Mouse (Mus musculus) midbrain, postnatal 0 days (tissue): ENCODE measurements around the gene Cplx3. TPM values are rescaled to one million over a fixed set of nuclear protein-coding genes. Genes with fewer than 3 reads are reported as not detected.

Experiments used
- ATAC-seq: fragments of 200-750 bp; cut with Nextera tagmentation; 2 replicates; pipeline ENCODE4 v1.8.0; 2017; ENCODE audit warnings: moderate number of reproducible peaks, mild to moderate bottlenecking, moderate TSS enrichment, moderate library complexity; ENCODE audit not compliant: low FRiP score
- DNase-seq: peaks from one replicate; pipeline ENCODE4 v3.0.0-alpha.2; 2015; ENCODE audit warnings: low spot score
- H3K27ac ChIP-seq: fragments of 300-500 bp; sonication (generic); 2 replicates; pipeline ENCODE4 v1.5.1; 2014; ENCODE audit warnings: low read depth, mild to moderate bottlenecking, low read length, mixed read lengths
- H3K27me3 ChIP-seq: fragments of 300-500 bp; sonication (generic); 2 replicates; pipeline ENCODE4 v1.6.1; 2014; ENCODE audit warnings: low read length, control low read depth, mixed read lengths; ENCODE audit not compliant: insufficient read depth
- H3K36me3 ChIP-seq: fragments of 300-500 bp; sonication (generic); 2 replicates; pipeline ENCODE4 v1.6.1; 2014; ENCODE audit warnings: low read length, control low read depth, mixed read lengths; ENCODE audit not compliant: insufficient read depth
- H3K4me1 ChIP-seq: fragments of 300-500 bp; sonication (generic); 2 replicates; pipeline ENCODE4 v1.6.1; 2014; ENCODE audit warnings: mild to moderate bottlenecking, control low read depth, antibody characterized with exemption, low read length, mixed read lengths; ENCODE audit not compliant: insufficient read depth
- H3K4me2 ChIP-seq: fragments of 300-500 bp; sonication (generic); 2 replicates; pipeline ENCODE4 v1.6.1; 2014; ENCODE audit warnings: low read depth, mild to moderate bottlenecking, low read length, mixed read lengths; ENCODE audit not compliant: poor library complexity, severe bottlenecking
- H3K4me3 ChIP-seq: fragments of 300-500 bp; sonication (generic); 2 replicates; pipeline ENCODE4 v1.5.1; 2014; ENCODE audit warnings: low read depth, mild to moderate bottlenecking, low read length, moderate library complexity
- H3K9ac ChIP-seq: fragments of 300-500 bp; sonication (generic); replicated peaks from 2 replicates; pipeline ENCODE4 v1.6.1; 2014; ENCODE audit warnings: mild to moderate bottlenecking, low read length, moderate library complexity, mixed read lengths; ENCODE audit not compliant: poor library complexity, severe bottlenecking
- H3K9me3 ChIP-seq: fragments of 300-500 bp; sonication (generic); 2 replicates; pipeline ENCODE4 v1.6.1; 2016; ENCODE audit warnings: low read length, control low read depth
- CTCF ChIP-seq: IDR thresholded peaks from 2 replicates; pipeline ENCODE4 v1.5.1; 2016; ENCODE audit warnings: antibody characterized with exemption, mild to moderate bottlenecking
- WGBS: fragments of 180-500 bp; shearing (Covaris S2); extraction: QIAGEN DNeasy Blood & Tissue Kit; methylation state at CpG from one replicate; pipeline ENCODE4 v1.1.7; 2014; 5-methylcytosine and 5-hydroxymethylcytosine counted together
- polyA plus RNA-seq: library from polyadenylated mRNA; unstranded; fragments of >200 nt; fragmentation: Nextera tagmentation; extraction: Ambion mirVana; gene quantifications from 2 replicates; pipeline ENCODE4 v1.2.1, GENCODE M21; 2015
- total RNA-seq: library from RNA; depleted of rRNA; stranded (reverse); fragments of >200 nt; gene quantifications from 2 replicates; pipeline ENCODE4 v1.2.3, GENCODE M21; 2014

The Cplx3 gene
- total and polyA plus RNA-seq, 2 experiments from 2014 or later = 1.9 TPM; not detected in 1

- Histone ChIP-seq H3K4me1 (no peaks in the 10 kb centered on the region), H3K27me3 (no peaks in the 10 kb centered on the region; the same call in 1 of the 2 replicates), H3K36me3 (no peaks in the 10 kb centered on the region), H3K4me3 (no peak overlapping the region), H3K27ac (no peak overlapping the region), H3K4me2 (no peak overlapping the region), H3K9me3 (no peaks in the 10 kb centered on the region), H3K9ac (no peak overlapping the region)
- ATAC-seq (no peak; the same call in 1 of the 2 replicates), DNase-seq (peak; percentile 78)
- no peak for TF ChIP-seq CTCF
- 24% methylated on average over 6 of the region's 6 CpGs for WGBS
These were observed 44.8 kb upstream of the Cplx3 start for GRCm38 (mm10) chr9:57650786-57651311.

GRCm38 (mm10) chr9:57650130-57650785 lies 44.2 kb upstream of the Cplx3 start:
- Histone ChIP-seq H3K9ac (no peak overlapping the region), H3K27me3 (no peaks in the 10 kb centered on the region; the same call in 1 of the 2 replicates), H3K36me3 (no peaks in the 10 kb centered on the region), H3K4me1 (no peaks in the 10 kb centered on the region), H3K4me2 (no peak overlapping the region), H3K4me3 (no peak overlapping the region), H3K27ac (0 out of 2 replicates have a peak overlapping the region, but pooled peaks have one; percentile 26), H3K9me3 (no peaks in the 10 kb centered on the region)
- 93% methylated on average over 6 of the region's 6 CpGs for WGBS
- TF ChIP-seq CTCF = no peak
- no peak for DNase-seq
- ATAC-seq = no peak

GRCm38 (mm10) chr9:57647286-57648108 lies 41.4 kb upstream of the Cplx3 start:
- H3K27me3 ChIP-seq = no peaks in the 10 kb centered on the region
- H3K4me1 ChIP-seq = peaks cover 18% of the 10 kb centered on the region
- ATAC-seq = no peak
- H3K9me3 ChIP-seq = no peaks in the 10 kb centered on the region
- no peak overlapping the region for H3K27ac ChIP-seq
- no peak overlapping the region for H3K9ac ChIP-seq
- no peak overlapping the region for H3K4me3 ChIP-seq
- TF ChIP-seq CTCF = no peak
- H3K4me2 ChIP-seq = no peak overlapping the region
- no peak for DNase-seq
- no peaks in the 10 kb centered on the region for H3K36me3 ChIP-seq
- 69% methylated on average over 4 of the region's 4 CpGs for WGBS

GRCm38 (mm10) chr9:57646551-57647103 lies 40.5 kb upstream of the Cplx3 start:
- no peak for TF ChIP-seq CTCF
- Histone ChIP-seq H3K27me3 (no peaks in the 10 kb centered on the region), H3K9me3 (no peaks in the 10 kb centered on the region), H3K27ac (no peak overlapping the region), H3K36me3 (peaks cover 5% of the 10 kb centered on the region; the same call in 1 of the 2 replicates), H3K4me2 (no peak overlapping the region), H3K9ac (no peak overlapping the region), H3K4me3 (no peak overlapping the region), H3K4me1 (peaks cover 20% of the 10 kb centered on the region)
- ATAC-seq = no peak
- DNase-seq = no peak
- 82% methylated on average over 12 of the region's 12 CpGs for WGBS

- peak; percentile 84 for TF ChIP-seq CTCF
- Histone ChIP-seq H3K36me3 (peaks cover 11% of the 10 kb centered on the region; the same call in 1 of the 2 replicates), H3K9me3 (no peaks in the 10 kb centered on the region), H3K4me2 (peak overlapping the region; percentile 74), H3K27me3 (no peaks in the 10 kb centered on the region), H3K9ac (peak overlapping the region; percentile 100), H3K4me1 (peaks cover 29% of the 10 kb centered on the region), H3K27ac (peak overlapping the region; percentile 92), H3K4me3 (peak overlapping the region; percentile 93)
- DNase-seq (peak; percentile 90), ATAC-seq (peak; percentile 80)
- under 1% methylated on average over 62 of the region's 85 CpGs for WGBS
These were observed 39.1 kb upstream of the Cplx3 start for GRCm38 (mm10) chr9:57644944-57645893.
